Mouse (Mus musculus): ENCODE results near the gene Mrpl14.

The Mrpl14 gene

DNA sequence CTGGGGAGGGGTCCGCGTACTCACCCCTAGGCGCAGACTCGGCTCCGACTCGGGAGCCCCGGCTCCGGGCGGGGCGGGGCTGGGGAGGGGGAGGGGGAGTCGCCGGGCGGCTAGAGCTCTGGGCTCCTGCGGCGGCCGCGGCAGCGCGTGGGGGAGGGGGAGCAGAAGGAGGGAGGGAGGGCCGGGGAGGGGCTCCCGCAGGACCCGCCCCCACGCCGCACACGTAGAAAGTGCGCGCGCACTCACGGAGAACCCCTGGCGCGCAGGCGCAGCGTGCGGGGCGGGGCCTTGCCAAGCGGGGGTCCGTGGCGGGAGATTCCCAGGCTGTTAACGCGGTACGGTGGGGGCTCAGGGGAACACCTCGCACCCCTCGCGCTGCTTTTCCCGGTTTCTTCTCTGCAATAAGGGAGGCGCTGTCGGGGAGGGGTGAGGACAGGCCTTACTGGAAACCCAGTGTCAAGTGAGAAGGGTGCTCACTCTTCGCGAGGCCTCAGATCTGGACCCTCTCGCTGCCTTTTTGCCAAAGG lies at the start of gene Mrpl14:
Gene Mrpl14, plus strand, starts transcription at position 230 of the 527 bp plus-strand sequence.
- DNase-seq (ENCODE audit: low spot score in 2 of 2) = peak; percentile 85 to 86

DNA sequence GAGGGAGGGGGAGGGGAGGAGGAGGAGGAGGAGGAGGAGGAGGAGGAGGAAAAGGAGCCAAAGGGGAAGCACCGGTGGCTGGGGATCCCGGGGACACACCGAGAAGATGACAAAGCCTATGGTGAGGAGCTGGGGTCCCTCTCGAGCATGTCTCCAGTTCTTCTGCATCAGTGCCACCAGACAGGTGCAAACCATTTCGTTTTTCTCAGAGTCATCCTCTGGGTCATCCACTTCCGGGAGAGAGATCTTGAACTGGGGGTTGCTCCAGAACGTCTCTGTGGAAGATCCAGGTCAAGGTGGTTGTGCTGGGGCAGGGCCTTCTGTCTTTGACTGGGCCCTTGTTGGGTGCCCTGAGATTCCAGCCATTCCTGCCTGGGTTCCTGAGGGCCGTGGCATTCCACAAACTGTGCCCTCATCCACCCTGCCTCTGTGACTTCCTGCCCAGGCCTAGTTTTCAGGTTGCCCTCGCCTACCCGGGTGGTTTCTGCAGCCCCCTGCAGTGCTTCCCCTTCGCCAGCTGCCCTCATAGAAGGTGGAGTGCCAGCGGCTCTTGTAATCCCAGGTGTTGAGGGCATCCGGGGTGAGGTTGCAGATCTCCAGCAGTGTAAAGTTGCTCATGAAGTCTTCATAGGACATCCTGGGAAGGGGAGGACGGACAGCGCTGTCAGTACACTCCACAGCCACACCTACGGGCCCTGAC lies 47.4 kb upstream of the Mrpl14 start:
- no peak for DNase-seq (ENCODE audit: low spot score in 2 of 2)

DNA sequence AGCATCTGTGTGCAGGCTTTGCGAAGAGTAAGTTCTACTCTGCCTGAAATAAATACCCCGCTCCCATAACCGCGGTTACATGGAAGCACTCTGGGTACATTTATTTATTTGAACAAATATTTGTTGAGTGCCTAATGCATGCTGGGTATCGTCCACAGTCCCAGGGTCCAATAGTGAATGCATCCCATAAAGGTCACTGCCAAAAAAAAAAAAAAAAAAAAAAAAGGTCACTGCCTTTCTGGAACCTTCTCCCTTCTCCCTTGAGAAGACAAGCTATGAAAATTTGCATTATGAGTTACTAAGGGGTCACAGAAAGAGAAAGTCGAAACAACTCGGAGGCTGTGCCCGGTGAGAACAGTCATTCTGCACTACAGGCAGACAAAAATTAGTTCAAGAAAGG lies 44.1 kb upstream of the Mrpl14 start:
- DNase-seq (ENCODE audit: low spot score in 2 of 2) = no peak

DNA sequence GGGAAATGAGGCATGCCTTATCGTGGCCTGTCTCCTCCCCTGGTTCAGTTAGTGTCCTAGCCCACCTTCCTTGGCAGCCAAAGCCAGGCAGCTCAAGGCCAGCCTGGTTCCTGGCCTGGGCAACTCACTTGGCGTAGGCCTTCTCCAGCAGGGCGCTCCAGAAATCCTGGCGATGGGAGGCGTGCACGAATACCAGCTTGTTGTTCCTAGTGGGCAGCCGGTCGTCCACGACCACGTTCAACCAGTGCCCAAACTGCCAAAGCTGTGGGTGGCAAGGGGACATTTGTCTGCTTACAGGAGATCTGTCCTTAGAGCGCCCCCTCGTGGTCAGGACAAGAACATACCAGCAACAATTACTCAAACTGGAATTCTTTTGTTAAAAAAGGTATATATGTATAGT lies 43.4 kb upstream of the Mrpl14 start:
- peak in 1 of 2 experiments; percentile 31 for DNase-seq (ENCODE audit: low spot score in 2 of 2)

DNA sequence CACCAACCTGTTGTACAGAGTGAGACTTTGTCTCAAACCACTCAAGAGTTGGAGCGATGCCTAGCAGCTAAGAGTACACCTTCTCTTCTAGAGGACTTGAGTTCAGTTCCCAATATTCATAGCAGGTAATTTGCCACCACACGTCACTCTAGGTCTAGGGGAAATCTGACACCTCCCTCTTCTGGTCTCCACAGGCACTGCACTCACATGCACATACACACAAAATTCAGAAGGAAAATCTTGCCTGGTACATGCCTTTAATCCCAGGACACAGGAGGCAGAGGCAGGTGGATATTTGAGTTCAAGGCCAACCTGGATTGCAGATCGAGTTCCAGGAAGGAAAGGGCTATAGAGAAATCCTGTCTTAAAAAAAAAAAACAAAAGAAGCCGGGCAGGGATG lies 41.9 kb upstream of the Mrpl14 start:
- no peak for DNase-seq (ENCODE audit: low spot score in 2 of 2)

DNA sequence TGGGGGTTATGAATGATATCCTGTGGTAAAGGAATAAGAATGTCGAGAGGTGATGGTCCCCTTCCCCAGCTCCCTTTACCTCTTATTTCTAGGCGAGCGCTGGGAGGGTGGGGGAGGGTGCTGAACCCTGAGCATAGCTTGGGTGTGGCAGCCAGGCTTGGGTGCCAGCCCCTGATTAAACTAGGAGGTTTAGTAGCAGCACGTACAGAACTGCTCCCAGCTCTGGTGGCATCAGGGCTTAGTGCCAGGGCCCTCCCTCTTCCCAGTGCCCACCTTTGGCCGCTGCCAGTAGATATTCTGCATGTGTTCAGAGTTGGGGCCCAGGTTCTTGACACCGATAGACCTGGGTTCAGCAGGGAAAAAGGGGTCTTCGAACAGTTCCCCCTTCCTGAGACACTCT lies 32.9 kb upstream of the Mrpl14 start:
- DNase-seq (ENCODE audit: low spot score in 2 of 2) = no peak

DNA sequence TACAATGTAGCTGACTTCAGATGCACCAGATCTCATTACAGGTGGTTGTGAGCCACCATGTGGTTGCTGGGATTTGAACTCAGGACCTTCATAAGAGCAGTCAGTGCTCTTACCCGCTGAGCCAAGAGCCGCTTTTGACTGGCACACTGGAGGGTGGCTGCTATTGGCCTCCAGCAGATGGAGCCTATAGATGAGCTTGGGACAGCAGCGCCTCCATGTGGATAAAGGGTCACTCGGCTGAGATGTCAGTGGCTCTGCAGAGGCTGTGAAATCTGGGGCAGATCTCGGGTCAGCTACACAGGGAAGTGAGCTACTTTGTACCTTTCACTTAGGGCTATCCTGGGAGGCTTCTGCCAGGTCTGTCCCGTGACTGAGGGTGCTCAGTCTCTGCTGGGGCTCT lies 30.3 kb upstream of the Mrpl14 start:
- DNase-seq (ENCODE audit: low spot score in 2 of 2) = no peak

DNA sequence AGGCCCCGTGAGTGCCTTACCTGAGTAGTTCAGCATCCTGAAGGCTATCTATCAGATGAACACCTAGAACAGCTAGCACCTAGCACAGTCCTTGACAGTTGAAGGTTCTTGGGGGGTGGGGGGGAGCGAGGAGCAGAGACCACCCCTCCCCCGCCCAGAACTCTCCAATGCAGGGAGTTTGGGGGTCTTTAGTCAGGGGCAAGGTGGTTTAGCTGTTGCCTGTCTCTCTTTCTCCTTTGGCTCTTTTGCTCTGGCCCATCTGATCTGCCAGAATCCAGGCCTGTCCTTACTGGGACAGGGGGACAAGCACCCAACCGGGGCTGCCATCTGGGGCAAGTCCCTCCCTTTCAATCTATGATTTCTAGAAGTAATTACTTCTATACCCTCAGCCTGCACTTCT lies 26.9 kb upstream of the Mrpl14 start, which contains the start of gene Capn11:
Gene Capn11, minus strand, starts transcription at position 101 of the 400 bp plus-strand sequence.
- DNase-seq (ENCODE audit: low spot score in 2 of 2) = no peak

DNA sequence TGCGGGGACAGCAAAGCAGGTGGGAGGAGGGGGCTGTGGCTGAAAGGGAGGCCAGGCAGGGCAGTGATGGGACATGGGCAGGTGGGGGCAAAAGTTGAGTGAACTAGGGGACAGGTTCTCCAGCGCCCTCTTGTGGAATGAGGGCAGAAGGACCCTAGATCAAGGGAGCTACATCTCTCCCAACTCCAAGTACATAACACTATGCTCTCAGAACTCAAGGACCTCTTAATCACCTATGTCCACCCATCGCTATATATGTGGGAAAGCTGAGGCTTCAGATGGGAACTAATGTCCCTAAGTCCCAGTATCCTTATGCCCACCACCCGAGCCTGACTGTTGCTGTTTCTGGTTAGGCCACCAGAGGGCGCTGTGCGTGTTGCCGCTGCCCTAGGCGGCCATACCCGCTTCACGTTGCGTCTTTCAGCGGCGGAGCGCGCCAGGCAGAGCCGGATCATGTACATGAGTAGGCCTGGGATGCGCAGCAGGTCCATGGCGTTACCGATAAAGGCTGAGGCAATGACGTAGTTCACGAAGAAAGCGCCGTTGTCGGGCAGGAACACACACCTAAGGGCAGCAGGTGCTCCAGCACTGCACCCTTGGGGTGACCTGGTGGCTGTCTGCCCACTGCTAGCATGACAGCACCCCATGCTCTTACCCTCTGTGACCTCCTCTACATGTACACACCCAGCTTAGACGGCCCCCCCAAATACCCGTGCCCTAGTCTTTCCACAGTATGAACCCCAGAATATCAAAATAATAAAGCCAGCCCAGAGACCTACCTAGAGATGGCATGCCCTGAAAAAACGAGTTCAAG lies 22.8 kb upstream of the Mrpl14 start:
- peak; percentile 59 to 67 for DNase-seq (ENCODE audit: low spot score in 2 of 2)

DNA sequence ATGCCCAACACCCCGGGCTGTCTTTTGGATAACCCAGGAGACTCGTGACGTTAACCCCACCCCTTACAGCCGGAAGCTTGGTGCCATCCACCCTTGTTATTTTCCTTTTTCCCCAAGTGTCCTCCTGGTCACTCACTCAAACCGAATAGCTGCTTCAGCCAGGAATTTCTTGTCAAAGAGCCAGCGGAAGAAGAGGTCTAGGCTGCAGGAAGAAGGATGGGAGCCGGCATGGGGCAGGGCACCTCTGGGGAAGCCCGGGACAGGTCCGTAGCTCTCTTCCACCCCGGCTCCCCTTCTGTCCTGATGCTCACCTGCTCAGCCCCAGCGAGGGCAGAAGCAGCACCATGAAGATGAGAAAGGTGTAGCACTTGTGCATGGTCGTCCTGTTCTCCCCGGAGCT lies 21.5 kb upstream of the Mrpl14 start:
- DNase-seq (ENCODE audit: low spot score in 2 of 2) = no peak

DNA sequence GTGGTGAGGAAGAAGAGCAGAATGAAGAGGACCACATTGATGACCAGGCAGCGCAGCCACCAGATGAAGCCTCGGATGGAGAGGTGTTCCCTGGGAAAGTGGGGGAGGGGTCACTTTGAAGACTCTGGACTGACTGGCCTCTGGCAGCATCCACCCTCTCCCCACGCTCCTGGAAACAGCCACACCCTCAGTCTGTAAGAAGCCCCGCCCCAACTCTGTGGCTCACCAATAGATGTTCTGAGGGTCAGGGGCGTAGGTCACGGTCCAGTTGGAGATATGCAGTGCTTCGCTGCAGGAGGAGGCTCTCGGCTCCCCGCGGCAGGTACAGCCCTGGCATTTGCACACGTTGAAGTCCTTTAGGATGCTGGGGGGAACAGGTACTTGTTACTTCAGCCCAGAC lies 20.0 kb upstream of the Mrpl14 start:
- DNase-seq (ENCODE audit: low spot score in 2 of 2) = no peak

DNA sequence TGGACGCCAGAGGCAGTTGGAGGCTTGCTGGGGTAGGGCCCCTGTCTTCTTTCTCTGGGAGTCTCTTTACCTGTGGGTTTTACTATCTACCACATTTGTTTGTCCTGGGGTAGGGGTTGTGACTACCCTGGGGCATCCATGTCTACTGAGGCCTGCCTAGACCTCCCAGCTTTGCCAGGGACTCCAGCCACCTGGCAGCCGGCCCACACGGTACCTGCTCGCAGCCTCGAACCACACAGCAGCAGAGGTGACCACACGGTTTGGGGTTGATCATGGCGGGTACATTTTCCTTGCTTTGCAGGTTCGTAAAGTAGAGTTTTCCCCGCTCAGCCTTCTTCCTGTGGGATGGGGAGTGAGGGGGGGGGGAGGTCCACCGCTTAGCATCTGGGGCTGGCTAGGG lies 18.6 kb upstream of the Mrpl14 start:
- DNase-seq (ENCODE audit: low spot score in 2 of 2) = no peak

DNA sequence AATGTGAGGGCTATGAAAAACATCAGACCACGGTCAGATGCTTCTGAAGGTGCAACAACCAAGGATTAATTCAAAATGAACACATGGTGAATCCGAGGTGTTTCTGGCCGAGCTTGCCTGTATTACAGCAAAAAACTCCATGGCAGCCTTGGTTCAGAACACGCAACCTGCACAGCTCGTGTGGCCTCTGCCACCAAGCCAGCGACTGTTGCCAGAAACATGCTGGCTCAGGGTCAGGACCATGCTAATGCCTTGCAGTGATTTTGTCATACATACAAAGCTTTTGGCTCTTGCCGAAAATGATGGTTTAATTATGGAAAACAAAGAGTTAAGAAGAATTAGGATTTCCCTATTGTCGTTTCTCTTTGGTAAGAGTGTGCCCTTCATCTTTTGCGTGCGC lies 18.1 kb upstream of the Mrpl14 start:
- no peak for DNase-seq (ENCODE audit: low spot score in 2 of 2)

DNA sequence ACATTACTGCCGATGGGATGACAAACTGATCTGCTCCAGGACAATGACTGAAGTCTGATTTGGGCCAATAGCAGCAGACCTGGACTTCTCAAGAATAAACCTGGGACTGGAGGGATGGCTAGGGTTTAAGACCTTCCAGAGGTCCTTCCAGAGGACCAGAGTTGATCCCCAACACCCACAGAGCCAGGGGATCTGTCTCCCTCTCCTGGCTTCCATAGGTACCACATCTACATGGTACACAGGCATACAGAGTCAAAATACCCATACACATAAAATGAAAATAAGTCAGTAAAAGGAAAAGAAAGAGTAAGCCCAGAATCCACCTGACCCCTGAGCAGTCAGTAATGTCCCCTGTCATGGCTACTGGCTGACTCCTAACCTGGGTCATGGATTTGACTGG lies 14.3 kb upstream of the Mrpl14 start:
- DNase-seq (ENCODE audit: low spot score in 2 of 2) = no peak

DNA sequence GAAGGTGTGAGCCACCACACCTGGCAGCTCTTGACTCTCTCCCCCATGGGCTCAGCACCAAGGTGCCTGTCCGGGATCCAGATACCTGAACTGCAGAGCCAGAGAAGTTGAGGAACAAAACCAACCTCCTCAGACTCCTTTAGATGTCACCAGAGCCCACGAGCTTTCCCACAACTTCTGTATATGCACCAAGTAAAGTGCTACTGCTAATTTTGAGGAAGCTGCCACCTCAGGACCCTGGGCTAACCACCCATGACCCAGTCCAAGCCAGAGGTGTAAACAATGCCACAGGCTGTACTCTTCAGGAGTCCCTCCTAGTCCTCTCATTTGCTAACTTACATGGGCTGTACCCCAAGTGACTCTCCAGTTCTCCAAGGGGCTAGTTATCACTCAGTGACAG lies 13.5 kb upstream of the Mrpl14 start:
- DNase-seq (ENCODE audit: low spot score in 2 of 2) = no peak

DNA sequence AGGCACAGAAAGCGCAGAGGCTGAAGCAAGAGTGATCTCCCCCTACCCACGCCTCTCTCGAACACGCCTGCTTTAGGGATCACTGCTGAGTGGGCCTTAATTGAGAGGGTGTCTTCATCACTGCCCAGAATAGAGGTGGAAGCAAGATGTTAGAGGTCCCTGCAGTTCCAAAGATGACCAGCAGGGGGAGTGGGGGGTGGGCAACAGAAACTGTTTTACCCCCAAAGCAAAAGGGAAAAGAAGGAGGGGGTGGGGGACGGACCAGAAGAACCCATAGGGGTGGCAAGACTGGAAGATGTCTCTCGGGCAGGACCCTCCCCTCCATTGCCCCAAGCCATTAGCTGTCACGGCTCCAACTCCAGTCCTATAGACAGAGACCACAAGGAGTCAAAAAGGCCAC lies 8.0 kb upstream of the Mrpl14 start:
- DNase-seq (ENCODE audit: low spot score in 2 of 2) = no peak

DNA sequence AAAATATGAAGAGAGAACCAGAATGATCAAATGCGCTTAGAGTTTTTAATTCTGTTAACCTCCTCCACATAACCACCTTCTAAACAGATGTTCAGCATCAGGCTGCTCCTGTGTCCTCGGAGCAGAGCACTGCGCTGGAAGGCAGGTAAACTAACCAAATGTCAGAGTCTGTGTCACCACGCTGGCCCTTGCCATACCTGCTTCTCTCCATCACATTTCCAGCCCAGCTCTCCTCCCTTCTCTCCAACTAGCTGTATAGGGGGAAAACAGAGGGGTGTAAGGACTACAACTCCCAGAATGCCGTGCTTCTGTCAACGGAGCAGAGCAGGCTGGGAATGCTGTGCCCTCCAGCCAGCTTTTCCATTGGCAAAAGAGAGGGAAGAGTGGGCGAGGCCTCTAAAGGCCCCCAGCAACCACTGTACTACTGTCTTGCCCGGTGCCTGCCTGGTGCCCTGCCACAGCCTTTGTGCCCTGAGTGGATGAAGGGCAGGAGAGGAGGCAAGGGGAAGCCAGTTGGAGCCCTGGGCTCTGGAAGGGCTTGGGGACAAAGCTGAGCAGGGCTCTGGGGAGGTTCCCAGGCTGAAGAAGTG lies 5.6 kb upstream of the Mrpl14 start:
- peak; percentile 61 to 77 for DNase-seq (ENCODE audit: low spot score in 2 of 2)

DNA sequence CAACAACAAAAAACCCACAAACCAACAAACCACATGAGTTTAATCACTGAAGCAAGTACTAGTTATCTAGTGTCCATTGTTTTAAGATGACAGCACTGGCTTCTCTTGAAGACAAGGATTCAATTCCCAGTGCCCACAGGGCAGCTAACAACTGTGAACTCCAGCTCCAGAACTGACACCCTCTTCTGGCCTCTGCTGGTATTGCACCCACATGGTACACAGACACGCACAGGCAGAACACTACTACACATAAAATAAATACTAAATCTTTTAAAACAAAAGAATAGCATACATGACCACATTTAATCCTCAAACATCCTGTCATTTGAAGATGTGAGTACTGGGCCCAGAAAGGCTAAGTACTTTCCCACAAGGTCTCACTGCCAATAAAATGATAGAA lies 4.5 kb upstream of the Mrpl14 start:
- no peak for DNase-seq (ENCODE audit: low spot score in 2 of 2)

DNA sequence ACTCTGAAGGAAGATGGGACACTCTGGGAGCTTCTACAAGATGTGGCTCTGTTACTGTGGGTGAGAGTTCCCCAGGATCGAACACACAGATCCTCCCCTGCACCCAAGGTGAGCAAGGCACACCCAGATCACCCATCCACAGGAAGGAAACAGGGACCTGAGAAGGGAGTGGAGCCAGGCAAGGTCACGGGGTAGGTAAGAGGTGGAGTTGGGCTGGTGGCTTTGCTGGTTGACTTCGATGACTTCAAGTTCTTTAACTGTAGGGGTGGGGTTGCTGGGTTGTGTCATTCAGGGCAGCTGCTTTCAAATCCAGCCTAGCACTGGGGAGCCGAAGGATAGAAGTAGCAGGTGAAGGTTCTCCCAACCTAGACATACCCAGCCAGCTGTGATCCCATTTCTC lies 3.3 kb upstream of the Mrpl14 start:
- DNase-seq (ENCODE audit: low spot score in 2 of 2) = no peak

DNA sequence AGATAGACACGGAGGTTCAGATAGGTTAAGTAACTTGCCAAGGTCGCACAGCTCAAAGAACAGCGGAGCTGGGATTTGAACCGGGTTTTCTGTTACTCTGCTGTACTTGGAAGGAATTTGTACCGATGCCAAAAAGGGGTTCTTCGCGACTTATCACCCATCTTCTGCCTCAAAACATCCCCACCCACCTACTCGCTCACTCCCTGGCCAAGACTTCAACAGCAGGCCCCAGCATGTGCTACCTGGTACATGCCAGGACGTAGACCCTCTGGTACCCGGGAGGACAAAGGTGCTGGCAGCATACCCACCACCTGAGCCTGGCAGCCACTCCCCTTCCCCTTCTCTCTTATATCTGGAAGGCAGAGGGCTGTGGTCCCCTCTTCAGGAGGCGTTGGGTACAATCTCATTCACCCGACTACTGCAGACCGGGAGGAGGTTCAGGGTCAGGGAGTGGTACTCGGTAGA lies 1.4 kb upstream of the Mrpl14 start:
- no peak for DNase-seq (ENCODE audit: low spot score in 2 of 2)

DNA sequence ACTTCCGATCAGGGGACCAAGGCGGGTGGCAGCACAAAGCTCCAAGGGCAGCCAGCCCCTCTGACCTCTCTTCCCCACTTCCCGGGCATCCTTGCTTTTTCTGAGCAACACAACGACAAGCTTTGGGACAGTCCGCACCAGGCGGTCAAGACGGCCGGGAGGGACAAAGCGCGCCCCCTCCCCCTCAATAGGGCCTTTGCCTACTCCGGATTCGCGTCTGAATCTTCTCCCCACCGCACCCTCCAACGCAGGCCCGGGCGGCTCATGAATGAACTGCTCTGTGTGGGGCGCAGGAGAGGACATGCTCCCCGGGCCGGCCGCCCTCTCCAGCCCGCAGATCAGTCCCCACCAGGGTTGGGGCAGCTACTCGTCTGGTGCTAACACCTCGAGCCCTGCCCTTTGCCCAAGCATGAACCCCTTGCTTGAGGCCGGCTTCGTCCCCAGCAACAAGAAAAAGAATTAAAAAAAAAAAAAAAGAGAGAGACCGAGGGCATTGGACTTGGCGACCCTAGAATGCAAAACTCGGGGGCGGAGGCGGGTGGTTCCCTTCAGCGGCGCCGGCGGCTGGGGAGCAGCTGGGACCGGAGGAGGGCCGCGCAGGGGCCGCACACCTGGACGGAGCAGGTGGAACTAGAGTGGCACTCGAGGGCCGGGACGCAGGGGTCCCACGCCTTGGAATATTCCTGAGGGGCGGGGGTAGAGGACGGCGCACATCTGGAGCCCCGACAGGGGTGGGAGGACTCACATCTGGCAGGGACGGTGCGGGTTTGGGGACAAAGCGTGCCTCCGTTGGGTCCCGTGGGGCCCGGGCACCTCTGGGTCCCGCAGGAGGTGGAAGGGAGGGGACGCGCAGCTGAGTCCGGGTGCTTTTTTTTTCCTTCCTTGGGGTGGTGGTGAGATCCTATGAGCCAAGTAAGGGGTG lies 690 bp upstream of the Mrpl14 start:
- DNase-seq (ENCODE audit: low spot score in 2 of 2) = no peak
